Mouse (Mus musculus): ENCODE data around the gene Efhd1. TPM values are rescaled to one million over a fixed set of nuclear protein-coding genes. Genes with fewer than 3 reads are reported as not detected.

Gene Efhd1
- total RNA-seq, 1 experiment = 1.8 TPM

- Histone ChIP-seq H3K9me3 (ENCODE audit: control insufficient read depth, insufficient read depth, low read depth, low read length) (no peaks in the 10 kb centered on the region), H3K36me3 (ENCODE audit: control insufficient read depth, insufficient read depth, low read length, poor library complexity, severe bottlenecking) (no peaks in the 10 kb centered on the region), H3K27ac (ENCODE audit: insufficient read depth, low read depth, low read length, poor library complexity, severe bottlenecking) (no peak overlapping the region), H3K9ac (ENCODE audit: insufficient read depth, low read depth, low read length, poor library complexity, severe bottlenecking) (no peak overlapping the region), H3K4me3 (ENCODE audit: insufficient read depth in 1 of 2, low read depth in 1 of 2, low read length in 2 of 2, poor library complexity in 1 of 2, severe bottlenecking in 1 of 2) (no peak overlapping the region), H3K4me1 (ENCODE audit: control insufficient read depth in 2 of 2, insufficient read depth in 2 of 2, low read length in 2 of 2, poor library complexity in 1 of 2) (peaks cover 0 to 3% of the 10 kb centered on the region in 2 experiments; a peak in 2 of 4 replicates)
- DNase-seq (ENCODE audit: low read depth, low spot score) = no peak
- TF ChIP-seq CHD2 (IDR thresholded peaks at IDR 0.05; ENCODE audit: low read depth, low read length) = no peak
- TF ChIP-seq HCFC1 (IDR thresholded peaks at IDR 0.05; ENCODE audit: borderline replicate concordance, insufficient read depth, low read length) = no peak
- in situ Hi-C loops (cut with MboI; ENCODE audit: low sequenced_read_pairs in 2 of 2, unreplicated experiment in 2 of 2) = no loop called here
Observed at GRCm38 (mm10) chr1:87287105-87287504, 22.9 kb downstream of the Efhd1 start.

DNA sequence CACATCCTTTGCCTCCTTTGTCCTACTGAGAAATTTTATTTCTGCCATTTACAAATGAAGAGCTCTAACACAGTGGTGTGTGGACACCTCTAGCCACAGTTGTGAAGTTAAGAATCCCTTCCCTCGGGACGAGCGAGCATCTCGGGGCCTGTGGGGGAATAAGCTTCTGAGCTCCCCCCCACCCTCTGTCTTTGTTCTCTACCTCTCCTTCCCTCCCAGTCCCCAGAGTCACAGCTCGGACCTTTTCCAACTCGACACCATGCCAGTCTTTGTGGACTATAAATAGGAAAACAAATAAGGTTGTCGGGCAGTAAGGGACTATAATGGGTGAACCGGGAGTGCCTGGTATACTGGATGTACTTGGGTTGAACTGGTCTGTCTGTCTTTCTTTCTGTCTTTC lies 27.3 kb downstream of the Efhd1 start:
- Histone ChIP-seq H3K36me3 (ENCODE audit: control insufficient read depth, insufficient read depth, low read length, poor library complexity, severe bottlenecking) (no peaks in the 10 kb centered on the region), H3K4me1 (ENCODE audit: control insufficient read depth in 2 of 2, insufficient read depth in 2 of 2, low read length in 2 of 2, poor library complexity in 1 of 2) (peaks cover 0 to 7% of the 10 kb centered on the region in 2 experiments; a peak in 2 of 4 replicates), H3K9ac (ENCODE audit: insufficient read depth, low read depth, low read length, poor library complexity, severe bottlenecking) (no peak overlapping the region), H3K27ac (ENCODE audit: insufficient read depth, low read depth, low read length, poor library complexity, severe bottlenecking) (no peak overlapping the region), H3K9me3 (ENCODE audit: control insufficient read depth, insufficient read depth, low read depth, low read length) (no peaks in the 10 kb centered on the region), H3K4me3 (ENCODE audit: insufficient read depth in 1 of 2, low read depth in 1 of 2, low read length in 2 of 2, poor library complexity in 1 of 2, severe bottlenecking in 1 of 2) (no peak overlapping the region)
- no peak for DNase-seq (ENCODE audit: low read depth, low spot score)
- in situ Hi-C loops (cut with MboI; ENCODE audit: low sequenced_read_pairs in 2 of 2, unreplicated experiment in 2 of 2) = no loop called here
- no peak for TF ChIP-seq MAFK (IDR thresholded peaks at IDR 0.05; ENCODE audit: insufficient read depth, low read depth, low read length)
- TF ChIP-seq ZC3H11A (IDR thresholded peaks at IDR 0.05; ENCODE audit: borderline replicate concordance, low read depth, low read length) = no peak

DNA sequence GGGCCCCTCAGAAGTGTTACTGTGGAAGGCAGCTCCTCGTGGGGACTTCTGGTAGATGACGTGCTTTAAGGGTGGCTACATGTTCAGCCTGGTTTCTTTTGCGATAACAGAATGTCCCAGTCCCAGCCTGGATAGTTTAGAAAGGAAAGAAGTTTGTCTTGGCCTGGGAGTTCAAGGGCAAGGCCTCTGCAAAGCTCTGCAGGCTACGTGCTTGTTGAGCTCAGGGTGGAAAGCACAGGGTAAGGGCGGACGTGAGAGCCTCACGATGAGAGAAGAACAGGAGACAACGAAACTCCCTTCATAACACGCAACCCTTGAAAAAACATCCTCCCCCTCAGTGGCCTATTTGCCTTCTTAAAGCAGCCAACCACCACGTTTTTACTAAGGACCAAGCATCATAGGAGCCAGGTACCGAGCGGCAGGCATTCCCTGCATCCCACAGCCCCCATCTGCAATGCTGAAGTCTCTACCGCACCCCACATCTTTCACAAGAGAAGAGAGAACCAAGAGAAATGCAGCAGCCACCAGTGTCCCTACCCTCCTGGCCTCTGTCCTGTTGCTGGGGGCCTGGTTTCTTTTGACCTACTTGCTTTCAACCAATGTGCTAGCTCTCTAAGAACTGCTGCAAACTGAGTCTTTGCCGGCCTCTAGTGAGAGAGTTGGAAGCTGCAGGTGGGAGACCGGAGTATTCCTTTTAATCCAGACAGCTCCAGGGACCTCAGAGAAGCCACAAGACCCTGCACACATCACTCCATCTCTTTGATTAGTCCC lies 28.4 kb downstream of the Efhd1 start:
- TF ChIP-seq HCFC1 (IDR thresholded peaks at IDR 0.05; ENCODE audit: borderline replicate concordance, insufficient read depth, low read length) (no peak), ZC3H11A (IDR thresholded peaks at IDR 0.05; ENCODE audit: borderline replicate concordance, low read depth, low read length) (0 out of 2 replicates have a peak, but pooled peaks have one; percentile 44)
- H3K36me3 ChIP-seq (ENCODE audit: control insufficient read depth, insufficient read depth, low read length, poor library complexity, severe bottlenecking) = no peaks in the 10 kb centered on the region
- H3K9me3 ChIP-seq (ENCODE audit: control insufficient read depth, insufficient read depth, low read depth, low read length) = no peaks in the 10 kb centered on the region
- H3K27ac ChIP-seq (ENCODE audit: insufficient read depth, low read depth, low read length, poor library complexity, severe bottlenecking) = no peak overlapping the region
- in situ Hi-C loops (cut with MboI; ENCODE audit: low sequenced_read_pairs in 2 of 2, unreplicated experiment in 2 of 2) = no loop called here
- peak overlapping the region; percentile 43; the same call in 1 of the 2 replicates for H3K9ac ChIP-seq (ENCODE audit: insufficient read depth, low read depth, low read length, poor library complexity, severe bottlenecking)
- H3K4me1 ChIP-seq (ENCODE audit: control insufficient read depth in 2 of 2, insufficient read depth in 2 of 2, low read length in 2 of 2, poor library complexity in 1 of 2) = peaks cover 0 to 9% of the 10 kb centered on the region in 2 experiments; a peak in 2 of 4 replicates
- no peak for DNase-seq (ENCODE audit: low read depth, low spot score)
- no peak overlapping the region for H3K4me3 ChIP-seq (ENCODE audit: insufficient read depth in 1 of 2, low read depth in 1 of 2, low read length in 2 of 2, poor library complexity in 1 of 2, severe bottlenecking in 1 of 2)

GRCm38 (mm10) chr1:87294063-87294710 lies 30.0 kb downstream of the Efhd1 start:
- Histone ChIP-seq H3K9me3 (ENCODE audit: control insufficient read depth, insufficient read depth, low read depth, low read length) (no peaks in the 10 kb centered on the region), H3K36me3 (ENCODE audit: control insufficient read depth, insufficient read depth, low read length, poor library complexity, severe bottlenecking) (no peaks in the 10 kb centered on the region), H3K27ac (ENCODE audit: insufficient read depth, low read depth, low read length, poor library complexity, severe bottlenecking) (no peak overlapping the region), H3K9ac (ENCODE audit: insufficient read depth, low read depth, low read length, poor library complexity, severe bottlenecking) (no peak overlapping the region), H3K4me1 (ENCODE audit: control insufficient read depth in 2 of 2, insufficient read depth in 2 of 2, low read length in 2 of 2, poor library complexity in 1 of 2) (peaks cover 0 to 11% of the 10 kb centered on the region in 2 experiments; a peak in 2 of 4 replicates), H3K4me3 (ENCODE audit: insufficient read depth in 1 of 2, low read depth in 1 of 2, low read length in 2 of 2, poor library complexity in 1 of 2, severe bottlenecking in 1 of 2) (no peak overlapping the region)
- TF ChIP-seq HCFC1 (IDR thresholded peaks at IDR 0.05; ENCODE audit: borderline replicate concordance, insufficient read depth, low read length) = no peak
- no peak for TF ChIP-seq ZNF384 (IDR thresholded peaks at IDR 0.05; ENCODE audit: low read depth, low read length)
- TF ChIP-seq ZC3H11A (IDR thresholded peaks at IDR 0.05; ENCODE audit: borderline replicate concordance, low read depth, low read length) = no peak
- no peak for TF ChIP-seq CHD2 (IDR thresholded peaks at IDR 0.05; ENCODE audit: low read depth, low read length)
- TF ChIP-seq MAFK (IDR thresholded peaks at IDR 0.05; ENCODE audit: insufficient read depth, low read depth, low read length) = no peak
- no peak for DNase-seq (ENCODE audit: low read depth, low spot score)
- in situ Hi-C loops (cut with MboI; ENCODE audit: low sequenced_read_pairs in 2 of 2, unreplicated experiment in 2 of 2) = no loop called here
